Mouse (Mus musculus) mammary gland, adult 2 months (tissue): ENCODE results near the gene Gm11237. TPM values are rescaled to one million over a fixed set of nuclear protein-coding genes. Genes with fewer than 3 reads are reported as not detected.

Source experiments
- polyA plus RNA-seq: library from polyadenylated mRNA; depleted of rRNA; stranded (reverse); fragments of >200 nt; gene quantifications from 2 replicates; pipeline ENCODE4 v1.2.3, GENCODE M21; 2012; ENCODE audit warnings: low replicate concordance; rRNA removed

Gene Gm11237
- polyA plus RNA-seq: not detected in 2 replicates

GRCm38 (mm10) chr4:73622684-73623083 lies at the start of gene Gm11237:
Gm11237 (plus strand) TSS chr4:73622984.

GRCm38 (mm10) chr4:73607581-73607980 lies 15.2 kb upstream of the Gm11237 start, which contains the start of gene Gm11238:
Gm11238 (plus strand) TSS chr4:73607881.

GRCm38 (mm10) chr4:73637821-73638220 lies 15.0 kb downstream of the Gm11237 start, which contains the start of gene Gm11236:
Gm11236 (plus strand) TSS chr4:73638121.

GRCm38 (mm10) chr4:73668054-73668453 lies 45.3 kb downstream of the Gm11237 start, which contains the start of gene Gm11239:
Gm11239 (plus strand) TSS chr4:73668354.

Other genes with a start within 250 kb of the Gm11237 start
- gene Gm11487, start 217.9 kb upstream of the Gm11237 start, polyA plus RNA-seq: not detected in 2 replicates
- gene Gm11238, start 15.1 kb upstream of the Gm11237 start, polyA plus RNA-seq: not detected in 2 replicates
- gene Gm11236, start 15.1 kb downstream of the Gm11237 start, polyA plus RNA-seq: not detected in 2 replicates
- not detected in 2 replicates for gene Gm11239, start 45.4 kb downstream of the Gm11237 start, polyA plus RNA-seq
- not detected in 2 replicates for gene Gm428, start 60.5 kb downstream of the Gm11237 start, polyA plus RNA-seq
- gene Rasef, start 168.0 kb downstream of the Gm11237 start, polyA plus RNA-seq: 2.3 and 2.9 TPM in 2 replicates